Mouse (Mus musculus) megakaryocyte, embryonic 14.5 days (primary cell): ENCODE measurements around the gene Chmp5.

Experiments used
- FLI1 ChIP-seq: IDR thresholded peaks from 2 replicates; pipeline ENCODE4 v1.6.1; 2012; ENCODE audit warnings: low read length, inconsistent platforms, mixed read lengths
- GATA1 ChIP-seq: IDR thresholded peaks from 3 replicates; pipeline ENCODE4 v1.6.1; 2012; ENCODE audit warnings: mixed read lengths, low read length, inconsistent platforms, borderline replicate concordance

GRCm38 (mm10) chr4:40963536-40963935, 15.3 kb downstream of the Chmp5 start:
- TF ChIP-seq GATA1 (no peak), FLI1 (no peak)
